Mouse (Mus musculus) forebrain, postnatal 0 days (tissue): ENCODE results near the gene Bcl2l12. TPM values are rescaled to one million over a fixed set of nuclear protein-coding genes. Genes with fewer than 3 reads are reported as not detected.

Source experiments
- ATAC-seq: fragments of 200-750 bp; cut with Nextera tagmentation; 2 replicates; pipeline ENCODE4 v1.8.0; 2017; ENCODE audit warnings: mild to moderate bottlenecking, moderate library complexity
- DNase-seq: peaks from one replicate; pipeline ENCODE4 v3.0.0-alpha.2; 2015
- H3K27ac ChIP-seq: fragments of 300-500 bp; sonication (generic); 2 replicates; pipeline ENCODE4 v1.5.1; 2014; ENCODE audit warnings: low read depth, mild to moderate bottlenecking, antibody characterized with exemption, low read length, moderate library complexity, mixed read lengths
- H3K27me3 ChIP-seq: fragments of 300-500 bp; sonication (generic); 2 replicates; pipeline ENCODE4 v1.6.1; 2014; ENCODE audit warnings: mild to moderate bottlenecking, low read length, mixed read lengths; ENCODE audit not compliant: insufficient read depth
- H3K36me3 ChIP-seq: fragments of 300-500 bp; sonication (generic); 2 replicates; pipeline ENCODE4 v1.6.1; 2014; ENCODE audit warnings: mild to moderate bottlenecking, moderate library complexity; ENCODE audit not compliant: insufficient read depth
- H3K4me1 ChIP-seq: fragments of 300-500 bp; sonication (generic); 2 replicates; pipeline ENCODE4 v1.6.1; 2014; ENCODE audit warnings: antibody characterized with exemption; ENCODE audit not compliant: insufficient read depth
- H3K4me2 ChIP-seq: fragments of 300-500 bp; sonication (generic); 2 replicates; pipeline ENCODE4 v1.6.1; 2014; ENCODE audit warnings: low read depth, mild to moderate bottlenecking, moderate library complexity
- H3K4me3 ChIP-seq: fragments of 300-500 bp; sonication (generic); 2 replicates; pipeline ENCODE4 v1.5.1; 2014; ENCODE audit warnings: low read depth, low read length, mixed read lengths
- H3K9ac ChIP-seq: fragments of 300-500 bp; sonication (generic); 2 replicates; pipeline ENCODE4 v1.6.1; 2014; ENCODE audit warnings: mild to moderate bottlenecking
- H3K9me3 ChIP-seq: fragments of 300-500 bp; sonication (generic); 2 replicates; pipeline ENCODE4 v1.6.1; 2016; ENCODE audit warnings: low read length
- CTCF ChIP-seq: sonication (generic); IDR thresholded peaks from 2 replicates; pipeline ENCODE4 v1.5.1; 2016; ENCODE audit warnings: antibody characterized with exemption, control low read depth, low read depth
- WGBS: fragments of 180-500 bp; shearing (Covaris S2); extraction: QIAGEN DNeasy Blood & Tissue Kit; methylation state at CpG from one replicate; pipeline ENCODE4 v1.1.7; 2014; 5-methylcytosine and 5-hydroxymethylcytosine counted together
- polyA plus RNA-seq: library from polyadenylated mRNA; unstranded; fragments of >200 nt; fragmentation: Nextera tagmentation; extraction: Ambion mirVana; gene quantifications from 2 replicates; pipeline ENCODE4 v1.2.1, GENCODE M21; 2015
- total RNA-seq: library from RNA; depleted of rRNA; stranded (reverse); fragments of >200 nt; gene quantifications from 2 replicates; pipeline ENCODE4 v1.2.3, GENCODE M21; 2014

Bcl2l12 gene
- total and polyA plus RNA-seq, 2 experiments from 2014 or later, result 7.5 to 7.8 TPM

GRCm38 (mm10) chr7:44996672-44997071 lies 1.8 kb downstream of the Bcl2l12 start:
- 12% methylated on average over 10 of the region's 10 CpGs for WGBS
- TF ChIP-seq CTCF, result no peak
- Histone ChIP-seq H3K4me1 (peaks cover 4% of the 10 kb centered on the region; the same call in 1 of the 2 replicates), H3K27me3 (no peaks in the 10 kb centered on the region), H3K9ac (no peak overlapping the region), H3K9me3 (no peaks in the 10 kb centered on the region), H3K4me3 (peak overlapping the region; percentile 53), H3K36me3 (peaks cover 16% of the 10 kb centered on the region), H3K27ac (no peak overlapping the region), H3K4me2 (peak overlapping the region; percentile 88)
- ATAC-seq, result no peak
- DNase-seq, result no peak

- Histone ChIP-seq H3K4me1 (peaks cover 21% of the 10 kb centered on the region), H3K4me2 (peak overlapping the region; percentile 54), H3K27ac (peak overlapping the region; percentile 89), H3K9me3 (no peaks in the 10 kb centered on the region), H3K27me3 (no peaks in the 10 kb centered on the region), H3K9ac (peak overlapping the region; percentile 56), H3K4me3 (peak overlapping the region; percentile 55), H3K36me3 (peaks cover 9% of the 10 kb centered on the region)
- ATAC-seq (no peak), DNase-seq (peak; percentile 59)
- under 1% methylated on average over 29 of the region's 29 CpGs for WGBS
- TF ChIP-seq CTCF, result 0 out of 2 replicates have a peak, but pooled peaks have one; percentile 5
Observed at GRCm38 (mm10) chr7:44986879-44987718, 11.4 kb downstream of the Bcl2l12 start.

GRCm38 (mm10) chr7:44986192-44986878 lies 12.2 kb downstream of the Bcl2l12 start, which contains the start of gene Prmt1:
Gene Prmt1, minus strand, starts transcription at chr7:44986568.
- DNase-seq (peak; percentile 100), ATAC-seq (peak; percentile 95)
- H3K9ac ChIP-seq, result peak within 1 kb of the TSS; percentile 95
- H3K9me3 ChIP-seq, result no peaks in the 10 kb centered on the region
- peaks cover 16% of the 10 kb centered on the region for H3K36me3 ChIP-seq
- H3K27me3 ChIP-seq, result no peaks in the 10 kb centered on the region
- peak within 1 kb of the TSS; percentile 96 for H3K4me3 ChIP-seq
- 3% methylated on average over 42 of the region's 42 CpGs for WGBS
- H3K4me2 ChIP-seq, result peak within 1 kb of the TSS; percentile 62
- TF ChIP-seq CTCF, result 0 out of 2 replicates have a peak, but pooled peaks have one; percentile 14
- H3K27ac ChIP-seq, result peak within 1 kb of the TSS; percentile 93
- peaks cover 21% of the 10 kb centered on the region for H3K4me1 ChIP-seq

GRCm38 (mm10) chr7:44985595-44986191 lies 12.8 kb downstream of the Bcl2l12 start:
- Histone ChIP-seq H3K4me2 (peak overlapping the region; percentile 62), H3K4me1 (peaks cover 21% of the 10 kb centered on the region), H3K9ac (peak overlapping the region; percentile 95), H3K27me3 (no peaks in the 10 kb centered on the region), H3K4me3 (peak overlapping the region; percentile 96), H3K27ac (peak overlapping the region; percentile 93), H3K9me3 (no peaks in the 10 kb centered on the region), H3K36me3 (peaks cover 22% of the 10 kb centered on the region)
- ATAC-seq (no peak), DNase-seq (peak; percentile 64)
- WGBS, result under 1% methylated on average over 42 of the region's 45 CpGs
- TF ChIP-seq CTCF, result peak; percentile 49

DNA sequence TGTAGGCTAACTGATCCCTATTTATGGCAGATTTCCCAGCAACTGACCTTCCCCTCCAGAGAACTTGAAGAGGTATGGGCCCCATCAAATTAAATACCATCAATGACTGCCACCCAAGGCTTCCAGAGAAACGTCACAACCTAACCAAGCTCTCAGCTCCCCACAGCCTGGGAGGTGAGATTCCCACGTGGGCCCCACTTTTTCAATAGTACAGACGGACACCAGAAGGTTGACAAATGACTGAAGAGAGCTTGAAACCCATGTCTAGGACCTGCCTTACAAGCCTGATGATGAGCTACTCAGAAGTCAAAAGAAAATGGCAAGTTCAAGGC lies 13.7 kb downstream of the Bcl2l12 start:
- no peak for TF ChIP-seq CTCF
- ATAC-seq (no peak), DNase-seq (no peak)
- H3K4me1 ChIP-seq, result peaks cover 21% of the 10 kb centered on the region
- peak overlapping the region; percentile 96; the same call in 1 of the 2 replicates for H3K4me3 ChIP-seq
- H3K27ac ChIP-seq, result no peak overlapping the region
- no peaks in the 10 kb centered on the region for H3K9me3 ChIP-seq
- 27% methylated on average over 3 of the region's 3 CpGs for WGBS
- no peak overlapping the region for H3K9ac ChIP-seq
- peak overlapping the region; percentile 62 for H3K4me2 ChIP-seq
- H3K27me3 ChIP-seq, result no peaks in the 10 kb centered on the region
- H3K36me3 ChIP-seq, result peaks cover 29% of the 10 kb centered on the region

GRCm38 (mm10) chr7:44983944-44984832 lies 14.3 kb downstream of the Bcl2l12 start:
- no peaks in the 10 kb centered on the region for H3K9me3 ChIP-seq
- DNase-seq (no peak), ATAC-seq (no peak)
- peaks cover 35% of the 10 kb centered on the region for H3K36me3 ChIP-seq
- peak overlapping the region; percentile 62 for H3K4me2 ChIP-seq
- H3K27me3 ChIP-seq, result no peaks in the 10 kb centered on the region
- TF ChIP-seq CTCF, result no peak
- WGBS, result 76% methylated on average over 7 of the region's 7 CpGs
- no peak overlapping the region for H3K9ac ChIP-seq
- peaks cover 21% of the 10 kb centered on the region for H3K4me1 ChIP-seq
- H3K4me3 ChIP-seq, result 0 out of 2 replicates have a peak overlapping the region, but pooled peaks have one; percentile 96
- H3K27ac ChIP-seq, result no peak overlapping the region
